Mouse (Mus musculus): ENCODE data around the gene Git1. TPM values are rescaled to one million over a fixed set of nuclear protein-coding genes. Genes with fewer than 3 reads are reported as not detected.

The Git1 gene
- polyA plus RNA-seq (2015; fragmentation: Nextera tagmentation; extraction: Ambion mirVana) = 10.8 and 11.1 TPM in 2 replicates

- Histone ChIP-seq H3K27ac (peak within 1 kb of the TSS; percentile 95), H3K9ac (peak within 1 kb of the TSS; percentile 96), H3K36me3 (no peaks in the 10 kb centered on the region), H3K4me2 (peak within 1 kb of the TSS; percentile 98), H3K27me3 (no peaks in the 10 kb centered on the region), H3K9me3 (no peaks in the 10 kb centered on the region), H3K4me3 (peak within 1 kb of the TSS; percentile 97), H3K4me1 (peaks cover 65% of the 10 kb centered on the region)
- no peak for ATAC-seq (ENCODE audit: insufficient number of reproducible peaks, insufficient read depth, low FRiP score, low TSS enrichment, low read depth)
- WGBS = 1% methylated on average over 63 of the region's 74 CpGs
Measured at GRCm38 (mm10) chr11:77493512-77494343, at the start of gene Git1. Gene Git1 (plus strand): TSS chr11:77493562.

GRCm38 (mm10) chr11:77444939-77445338 lies 48.4 kb upstream of the Git1 start:
- H3K27me3 ChIP-seq = no peaks in the 10 kb centered on the region
- no peaks in the 10 kb centered on the region for H3K9me3 ChIP-seq
- H3K36me3 ChIP-seq = peaks cover 13% of the 10 kb centered on the region
- no peak overlapping the region for H3K9ac ChIP-seq
- H3K4me1 ChIP-seq = no peaks in the 10 kb centered on the region
- H3K27ac ChIP-seq = no peak overlapping the region
- H3K4me3 ChIP-seq = no peak overlapping the region
- ATAC-seq (ENCODE audit: insufficient number of reproducible peaks, insufficient read depth, low FRiP score, low TSS enrichment, low read depth) = no peak
- 83% methylated on average over 2 of the region's 2 CpGs for WGBS
- H3K4me2 ChIP-seq = no peak overlapping the region

GRCm38 (mm10) chr11:77446628-77447041 lies 46.7 kb upstream of the Git1 start:
- Histone ChIP-seq H3K36me3 (peaks cover 26% of the 10 kb centered on the region), H3K4me2 (no peak overlapping the region), H3K4me1 (no peaks in the 10 kb centered on the region), H3K9ac (no peak overlapping the region), H3K4me3 (no peak overlapping the region), H3K27me3 (no peaks in the 10 kb centered on the region), H3K9me3 (no peaks in the 10 kb centered on the region), H3K27ac (no peak overlapping the region)
- no peak for ATAC-seq (ENCODE audit: insufficient number of reproducible peaks, insufficient read depth, low FRiP score, low TSS enrichment, low read depth)
- 53% methylated on average over 6 of the region's 6 CpGs for WGBS

GRCm38 (mm10) chr11:77449224-77449623 lies 44.1 kb upstream of the Git1 start:
- Histone ChIP-seq H3K9ac (no peak overlapping the region), H3K27ac (no peak overlapping the region), H3K4me2 (no peak overlapping the region), H3K4me3 (no peak overlapping the region), H3K4me1 (no peaks in the 10 kb centered on the region), H3K9me3 (no peaks in the 10 kb centered on the region), H3K27me3 (no peaks in the 10 kb centered on the region), H3K36me3 (peaks cover 30% of the 10 kb centered on the region)
- 91% methylated on average over 7 of the region's 7 CpGs for WGBS
- ATAC-seq (ENCODE audit: insufficient number of reproducible peaks, insufficient read depth, low FRiP score, low TSS enrichment, low read depth) = no peak

- no peak overlapping the region for H3K4me2 ChIP-seq
- no peak overlapping the region for H3K4me3 ChIP-seq
- no peak overlapping the region for H3K27ac ChIP-seq
- no peak for ATAC-seq (ENCODE audit: insufficient number of reproducible peaks, insufficient read depth, low FRiP score, low TSS enrichment, low read depth)
- no peaks in the 10 kb centered on the region for H3K4me1 ChIP-seq
- 89% methylated on average over 2 of the region's 2 CpGs for WGBS
- no peaks in the 10 kb centered on the region for H3K9me3 ChIP-seq
- no peak overlapping the region for H3K9ac ChIP-seq
- no peaks in the 10 kb centered on the region for H3K27me3 ChIP-seq
- H3K36me3 ChIP-seq = peaks cover 46% of the 10 kb centered on the region
Measured at GRCm38 (mm10) chr11:77451670-77452069, 41.7 kb upstream of the Git1 start.

- Histone ChIP-seq H3K27ac (no peak overlapping the region), H3K4me3 (no peak overlapping the region), H3K4me2 (no peak overlapping the region), H3K4me1 (no peaks in the 10 kb centered on the region), H3K36me3 (peaks cover 46% of the 10 kb centered on the region), H3K27me3 (no peaks in the 10 kb centered on the region), H3K9ac (no peak overlapping the region), H3K9me3 (no peaks in the 10 kb centered on the region)
- WGBS = 93% methylated on average over 2 of the region's 2 CpGs
- no peak for ATAC-seq (ENCODE audit: insufficient number of reproducible peaks, insufficient read depth, low FRiP score, low TSS enrichment, low read depth)
Measured at GRCm38 (mm10) chr11:77453388-77453787, 40.0 kb upstream of the Git1 start.

GRCm38 (mm10) chr11:77455770-77456510 lies 37.4 kb upstream of the Git1 start:
- Histone ChIP-seq H3K27ac (no peak overlapping the region), H3K4me1 (no peaks in the 10 kb centered on the region), H3K4me3 (no peak overlapping the region), H3K36me3 (peaks cover 28% of the 10 kb centered on the region), H3K27me3 (peaks cover 12% of the 10 kb centered on the region), H3K4me2 (no peak overlapping the region), H3K9me3 (no peaks in the 10 kb centered on the region), H3K9ac (no peak overlapping the region)
- ATAC-seq (ENCODE audit: insufficient number of reproducible peaks, insufficient read depth, low FRiP score, low TSS enrichment, low read depth) = no peak
- WGBS = 87% methylated on average over 9 of the region's 9 CpGs

- no peak overlapping the region for H3K27ac ChIP-seq
- 0 out of 2 replicates have a peak, but pooled peaks cover 2% of the 10 kb centered on the region for H3K4me1 ChIP-seq
- H3K9ac ChIP-seq = no peak overlapping the region
- peaks cover 26% of the 10 kb centered on the region for H3K36me3 ChIP-seq
- H3K27me3 ChIP-seq = peaks cover 21% of the 10 kb centered on the region
- H3K4me2 ChIP-seq = no peak overlapping the region
- H3K9me3 ChIP-seq = no peaks in the 10 kb centered on the region
- no peak for ATAC-seq (ENCODE audit: insufficient number of reproducible peaks, insufficient read depth, low FRiP score, low TSS enrichment, low read depth)
- WGBS = 65% methylated on average over 6 of the region's 6 CpGs
- no peak overlapping the region for H3K4me3 ChIP-seq
Measured at GRCm38 (mm10) chr11:77456866-77457265, 36.5 kb upstream of the Git1 start.

- ATAC-seq (ENCODE audit: insufficient number of reproducible peaks, insufficient read depth, low FRiP score, low TSS enrichment, low read depth) = no peak
- Histone ChIP-seq H3K27me3 (peaks cover 71% of the 10 kb centered on the region), H3K36me3 (no peaks in the 10 kb centered on the region), H3K9me3 (no peaks in the 10 kb centered on the region), H3K27ac (no peak overlapping the region), H3K4me3 (peak overlapping the region; percentile 59), H3K9ac (peak overlapping the region; percentile 66), H3K4me1 (0 out of 2 replicates have a peak, but pooled peaks cover 7% of the 10 kb centered on the region), H3K4me2 (peak overlapping the region; percentile 100)
- WGBS = 2% methylated on average over 6 of the region's 6 CpGs
Measured at GRCm38 (mm10) chr11:77461856-77462255, 31.5 kb upstream of the Git1 start.

GRCm38 (mm10) chr11:77462283-77463100 lies 30.9 kb upstream of the Git1 start, which contains the start of gene Coro6:
Gene Coro6 (plus strand): TSS chr11:77462411.
- H3K9me3 ChIP-seq = no peaks in the 10 kb centered on the region
- H3K27me3 ChIP-seq = peaks cover 77% of the 10 kb centered on the region
- H3K4me2 ChIP-seq = peak within 1 kb of the TSS; percentile 100
- under 1% methylated on average over 66 of the region's 73 CpGs for whole genome bisulfite sequencing
- H3K27ac ChIP-seq = no peak within 1 kb of the TSS
- no peaks in the 10 kb centered on the region for H3K36me3 ChIP-seq
- H3K9ac ChIP-seq = peak within 1 kb of the TSS; percentile 66
- peak within 1 kb of the TSS; percentile 59 for H3K4me3 ChIP-seq
- peaks cover 7% of the 10 kb centered on the region for H3K4me1 ChIP-seq
- no peak; the same call in 1 of the 2 replicates for ATAC-seq (ENCODE audit: insufficient number of reproducible peaks, insufficient read depth, low FRiP score, low TSS enrichment, low read depth)

GRCm38 (mm10) chr11:77463101-77463445 lies 30.3 kb upstream of the Git1 start:
- WGBS = 39% methylated on average over 8 of the region's 8 CpGs
- no peaks in the 10 kb centered on the region for H3K36me3 ChIP-seq
- ATAC-seq (ENCODE audit: insufficient number of reproducible peaks, insufficient read depth, low FRiP score, low TSS enrichment, low read depth) = no peak
- H3K4me3 ChIP-seq = peak overlapping the region; percentile 59
- H3K9me3 ChIP-seq = no peaks in the 10 kb centered on the region
- peak overlapping the region; percentile 100 for H3K4me2 ChIP-seq
- H3K27ac ChIP-seq = no peak overlapping the region
- peak overlapping the region; percentile 66; the same call in 1 of the 2 replicates for H3K9ac ChIP-seq
- peaks cover 13% of the 10 kb centered on the region for H3K4me1 ChIP-seq
- H3K27me3 ChIP-seq = peaks cover 83% of the 10 kb centered on the region

Measured in embryonic facial prominence, embryonic 13.5 days (tissue).